Mouse (Mus musculus) MEL (cell line): Measurements from ENCODE around the gene Gm29609. TPM values are rescaled to one million over a fixed set of nuclear protein-coding genes. Genes with fewer than 3 reads are reported as not detected.

ENCODE experiments used
- DNase-seq: peaks from one replicate; pipeline ENCODE4 v3.0.0; 2011; ENCODE audit warnings: low read depth, low spot score
- H3K27ac ChIP-seq: 2 replicates; pipeline ENCODE4 v1.5.1; 2012; ENCODE audit warnings: low read depth, mild to moderate bottlenecking, control low read depth, low read length, moderate library complexity; ENCODE audit not compliant: control insufficient read depth
- H3K27me3 ChIP-seq, 2 experiments: fragments of 150-350 bp in 1 of 2; sonication (generic) in 1 of 2; 2 replicates each; pipeline ENCODE4 v1.6.1; 2012; ENCODE audit warnings: low read length in 2 of 2, mild to moderate bottlenecking in 2 of 2, improper control_type of control experiment in 1 of 2, moderate library complexity in 1 of 2; ENCODE audit not compliant: insufficient read depth in 2 of 2, control insufficient read depth in 1 of 2
- H3K36me3 ChIP-seq, 2 experiments: 2 replicates each; pipeline ENCODE4 v1.6.1; 2012 to 2014; ENCODE audit warnings: low read length in 2 of 2, improper control_type of control experiment in 1 of 2, inconsistent platforms in 1 of 2, mild to moderate bottlenecking in 1 of 2; ENCODE audit not compliant: insufficient read depth in 2 of 2, control insufficient read depth in 1 of 2
- H3K4me1 ChIP-seq, 2 experiments: fragments of 150-350 bp in 1 of 2; sonication (generic) in 1 of 2; 2 replicates each; pipeline ENCODE4 v1.6.1; 2012; ENCODE audit warnings: low read length in 2 of 2, improper control_type of control experiment in 1 of 2, mild to moderate bottlenecking in 1 of 2; ENCODE audit not compliant: insufficient read depth in 2 of 2, control insufficient read depth in 1 of 2
- H3K4me3 ChIP-seq, 2 experiments: fragments of 150-350 bp in 1 of 2; sonication (generic) in 1 of 2; 2 replicates each; pipeline ENCODE4 v1.5.1; 2012; ENCODE audit warnings: low read depth in 2 of 2, low read length in 2 of 2, mild to moderate bottlenecking in 2 of 2, moderate library complexity in 2 of 2, control low read depth in 1 of 2, improper control_type of control experiment in 1 of 2; ENCODE audit not compliant: control insufficient read depth in 1 of 2, insufficient read depth in 1 of 2
- H3K79me2 ChIP-seq: 2 replicates; pipeline ENCODE4 v1.6.1; 2012; ENCODE audit warnings: mild to moderate bottlenecking, low read length, moderate library complexity; ENCODE audit not compliant: control insufficient read depth, poor library complexity, insufficient read depth
- H3K9ac ChIP-seq: 2 replicates; pipeline ENCODE4 v1.6.1; 2012; ENCODE audit warnings: low read depth, mild to moderate bottlenecking, control low read depth, low read length, moderate library complexity; ENCODE audit not compliant: control insufficient read depth, poor library complexity, severe bottlenecking
- H3K9me3 ChIP-seq: fragments of 150-350 bp; sonication (generic); replicated peaks from 2 replicates; pipeline ENCODE4 v1.6.1; 2012; ENCODE audit warnings: mild to moderate bottlenecking, low read length, improper control_type of control experiment, moderate library complexity; ENCODE audit not compliant: insufficient read depth
- BHLHE40 ChIP-seq: IDR thresholded peaks from 2 replicates; pipeline ENCODE4 v1.6.1; 2012; ENCODE audit warnings: low read depth, mild to moderate bottlenecking, inconsistent platforms, low read length, improper control_type of control experiment, borderline replicate concordance
- CHD1 ChIP-seq: IDR thresholded peaks from 2 replicates; pipeline ENCODE4 v1.6.1; 2012; ENCODE audit warnings: low read depth, mild to moderate bottlenecking, inconsistent platforms, low read length, improper control_type of control experiment
- CTCF ChIP-seq, 3 experiments: IDR thresholded peaks in 2 of 3; conservative IDR thresholded peaks in 1 of 3; 2 replicates each; pipeline ENCODE4 v1.5.1; 2011 to 2012; ENCODE audit warnings: low read length in 3 of 3, low read depth in 2 of 3, mild to moderate bottlenecking in 2 of 3, improper control_type of control experiment in 1 of 3, inconsistent platforms in 1 of 3, mixed read lengths in 1 of 3, moderate library complexity in 1 of 3; ENCODE audit not compliant: control insufficient read depth in 1 of 3, insufficient read depth in 1 of 3, poor library complexity in 1 of 3, severe bottlenecking in 1 of 3
- ELF1 ChIP-seq: IDR thresholded peaks from 2 replicates; pipeline ENCODE4 v1.6.1; 2014; ENCODE audit warnings: low read depth, mild to moderate bottlenecking, inconsistent platforms, low read length, improper control_type of control experiment, moderate library complexity
- EP300 ChIP-seq, 2 experiments: IDR thresholded peaks; 2 replicates each; pipeline ENCODE4 v1.6.1; 2011; ENCODE audit warnings: improper control_type of control experiment in 2 of 2, low read length in 2 of 2, low read depth in 1 of 2, mild to moderate bottlenecking in 1 of 2
- ETS1 ChIP-seq: IDR thresholded peaks from 2 replicates; pipeline ENCODE4 v1.6.1; 2012; ENCODE audit warnings: low read depth, mild to moderate bottlenecking, inconsistent platforms, low read length, improper control_type of control experiment, moderate library complexity
- GABPA ChIP-seq: IDR thresholded peaks from 2 replicates; pipeline ENCODE4 v1.6.1; 2012; ENCODE audit warnings: low read depth, mild to moderate bottlenecking, inconsistent platforms, low read length, improper control_type of control experiment, moderate library complexity
- GATA1 ChIP-seq: IDR thresholded peaks from 2 replicates; pipeline ENCODE4 v1.6.1; 2011; ENCODE audit warnings: low read depth, low read length, improper control_type of control experiment
- HCFC1 ChIP-seq: IDR thresholded peaks from 2 replicates; pipeline ENCODE4 v1.6.1; 2012; ENCODE audit warnings: low read depth, mild to moderate bottlenecking, inconsistent platforms, low read length, improper control_type of control experiment, moderate library complexity
- KAT2A ChIP-seq: conservative IDR thresholded peaks from 2 replicates; pipeline ENCODE4 v1.6.1; 2012; ENCODE audit warnings: low read depth, low read length, improper control_type of control experiment, inconsistent platforms
- MAX ChIP-seq: IDR thresholded peaks from 2 replicates; pipeline ENCODE4 v1.6.1; 2011; ENCODE audit warnings: low read length, improper control_type of control experiment
- MAZ ChIP-seq: IDR thresholded peaks from 2 replicates; pipeline ENCODE4 v1.6.1; 2012; ENCODE audit warnings: low read depth, mild to moderate bottlenecking, inconsistent platforms, low read length, improper control_type of control experiment
- MEF2A ChIP-seq: IDR thresholded peaks from 2 replicates; pipeline ENCODE4 v1.6.1; 2014; ENCODE audit warnings: low read depth, mild to moderate bottlenecking, inconsistent platforms, low read length, improper control_type of control experiment; ENCODE audit not compliant: poor library complexity, insufficient replicate concordance, severe bottlenecking; ENCODE audit errors: extremely low read depth
- MXI1 ChIP-seq: IDR thresholded peaks from 2 replicates; pipeline ENCODE4 v1.6.1; 2011; ENCODE audit warnings: mild to moderate bottlenecking, low read depth, low read length, improper control_type of control experiment
- MYB ChIP-seq: IDR thresholded peaks from 2 replicates; pipeline ENCODE4 v1.6.1; 2011; ENCODE audit warnings: mild to moderate bottlenecking, low read depth, low read length, improper control_type of control experiment
- NELFE ChIP-seq: IDR thresholded peaks from 2 replicates; pipeline ENCODE4 v1.6.1; 2011; ENCODE audit warnings: low read depth, low read length, improper control_type of control experiment
- NRF1 ChIP-seq: IDR thresholded peaks from 2 replicates; pipeline ENCODE4 v1.6.1; 2014; ENCODE audit warnings: low read depth, mild to moderate bottlenecking, inconsistent platforms, low read length, improper control_type of control experiment, moderate library complexity; ENCODE audit not compliant: poor library complexity, insufficient read depth, severe bottlenecking
- POLR2A ChIP-seq, 2 experiments: IDR thresholded peaks; 2 replicates each; pipeline ENCODE4 v1.6.1; 2011 to 2012; ENCODE audit warnings: low read length in 2 of 2, mild to moderate bottlenecking in 2 of 2, control low read depth in 1 of 2, improper control_type of control experiment in 1 of 2, low read depth in 1 of 2, moderate library complexity in 1 of 2; ENCODE audit not compliant: control insufficient read depth in 1 of 2, insufficient read depth in 1 of 2, poor library complexity in 1 of 2
- POLR2AphosphoS2 ChIP-seq: IDR thresholded peaks from 2 replicates; pipeline ENCODE4 v1.6.1; 2011; ENCODE audit warnings: low read length, improper control_type of control experiment
- POLR2AphosphoS5 ChIP-seq: IDR thresholded peaks from 2 replicates; pipeline ENCODE4 v1.6.1; 2012; ENCODE audit warnings: low read depth, borderline replicate concordance, mild to moderate bottlenecking, inconsistent platforms, low read length, moderate library complexity, mixed read lengths
- RAD21 ChIP-seq: IDR thresholded peaks from 2 replicates; pipeline ENCODE4 v1.6.1; 2011; ENCODE audit warnings: mild to moderate bottlenecking, low read depth, low read length, improper control_type of control experiment
- RCOR1 ChIP-seq: IDR thresholded peaks from 2 replicates; pipeline ENCODE4 v1.6.1; 2012; ENCODE audit warnings: low read depth, mild to moderate bottlenecking, inconsistent platforms, low read length, improper control_type of control experiment
- SIN3A ChIP-seq: IDR thresholded peaks from 2 replicates; pipeline ENCODE4 v1.6.1; 2012; ENCODE audit warnings: low read length, improper control_type of control experiment, inconsistent platforms
- SMC3 ChIP-seq: IDR thresholded peaks from 2 replicates; pipeline ENCODE4 v1.6.1; 2011; ENCODE audit warnings: low read depth, low read length, improper control_type of control experiment
- TAL1 ChIP-seq: IDR thresholded peaks from 2 replicates; pipeline ENCODE4 v1.6.1; 2012; ENCODE audit warnings: mild to moderate bottlenecking, inconsistent platforms, low read length, moderate library complexity, mixed read lengths
- TBP ChIP-seq: IDR thresholded peaks from 2 replicates; pipeline ENCODE4 v1.8.0; 2011; ENCODE audit warnings: low read depth, low read length, improper control_type of control experiment
- TCF12 ChIP-seq: IDR thresholded peaks from 2 replicates; pipeline ENCODE4 v1.6.1; 2014; ENCODE audit warnings: low read depth, mild to moderate bottlenecking, inconsistent platforms, low read length, improper control_type of control experiment, moderate library complexity
- UBTF ChIP-seq: IDR thresholded peaks from 2 replicates; pipeline ENCODE4 v1.6.1; 2012; ENCODE audit warnings: low read depth, mild to moderate bottlenecking, inconsistent platforms, low read length, improper control_type of control experiment, moderate library complexity, borderline replicate concordance; ENCODE audit not compliant: insufficient read depth
- USF1 ChIP-seq: IDR thresholded peaks from 2 replicates; pipeline ENCODE4 v1.6.1; 2014; ENCODE audit warnings: low read depth, mild to moderate bottlenecking, inconsistent platforms, low read length, improper control_type of control experiment, moderate library complexity
- ZC3H11A ChIP-seq: IDR thresholded peaks from 2 replicates; pipeline ENCODE4 v1.6.1; 2012; ENCODE audit warnings: low read depth, mild to moderate bottlenecking, inconsistent platforms, low read length, improper control_type of control experiment
- ZKSCAN1 ChIP-seq: IDR thresholded peaks from 2 replicates; pipeline ENCODE4 v1.6.1; 2012; ENCODE audit warnings: low read depth, mild to moderate bottlenecking, inconsistent platforms, low read length, improper control_type of control experiment, moderate library complexity
- ZMIZ1 ChIP-seq: IDR thresholded peaks from 2 replicates; pipeline ENCODE4 v1.6.1; 2012; ENCODE audit warnings: low read depth, mild to moderate bottlenecking, inconsistent platforms, low read length, improper control_type of control experiment, moderate library complexity
- polyA plus RNA-seq, 2 experiments: library from polyadenylated mRNA; stranded (reverse) in 1 of 2; unstranded in 1 of 2; fragments of >175 nt in 1 of 2; fragments of >200 nt in 1 of 2; gene quantifications; 2 replicates each; pipeline versions ENCODE4 v1.2.1 to v1.2.4; 2012; ENCODE audit warnings: low replicate concordance in 2 of 2, low read depth in 1 of 2; ENCODE audit not compliant: insufficient read length in 2 of 2, insufficient read depth in 1 of 2, missing spikeins in 1 of 2
- total RNA-seq: library from RNA; depleted of rRNA; stranded (reverse); fragments of 300-350 nt; gene quantifications from 2 replicates; pipeline ENCODE4 v1.2.3, GENCODE M21; 2012

Gene Gm29609
- total and polyA plus RNA-seq, 3 experiments: 5.0 to 6.4 TPM; not detected in 1

DNA sequence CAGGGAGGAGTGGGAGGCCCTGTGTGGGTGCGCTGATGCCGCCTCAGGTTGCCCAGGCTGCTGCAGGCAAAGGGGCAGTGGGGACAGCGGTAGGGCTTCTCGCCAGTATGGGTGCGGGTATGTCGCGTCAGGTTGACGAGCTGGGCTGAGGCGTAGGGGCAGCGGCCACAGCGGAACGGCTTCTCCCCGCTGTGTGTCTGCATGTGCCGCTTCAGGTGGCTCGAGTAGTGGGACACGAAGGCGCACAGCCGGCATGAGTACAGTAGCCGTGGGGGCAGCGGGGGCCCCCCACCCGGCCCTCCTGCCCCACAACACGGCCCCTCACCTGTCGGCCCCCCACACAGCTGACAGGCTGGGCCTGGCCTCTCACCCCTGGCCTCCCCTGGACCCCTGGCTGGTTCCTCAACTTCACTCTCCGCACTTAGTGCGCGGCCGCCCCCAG is 20.6 kb upstream of the Gm29609 start:
- H3K9ac ChIP-seq: peak overlapping the region; percentile 87; the same call in 1 of the 2 replicates

DNA sequence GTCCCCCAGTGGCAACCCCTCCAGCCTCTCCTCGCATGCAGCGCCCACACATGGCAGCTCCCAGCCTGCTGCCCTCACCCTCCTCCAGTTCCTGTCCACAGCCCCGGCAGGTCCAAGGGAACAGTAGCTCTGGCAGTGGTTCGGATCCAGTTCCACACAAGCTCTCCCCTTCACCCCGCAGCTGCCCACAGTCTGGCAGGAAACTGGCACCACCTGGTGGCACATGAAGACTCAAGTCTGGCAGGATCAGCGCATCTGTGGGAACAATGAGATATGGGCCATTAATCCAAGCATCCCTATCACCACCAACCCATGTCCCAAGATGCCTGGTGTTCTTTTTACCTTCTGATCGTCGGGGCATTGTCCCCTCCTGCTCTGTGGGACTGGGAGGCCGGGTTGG is 20.2 kb upstream of the Gm29609 start:
- Histone ChIP-seq H3K9me3 (no peaks in the 10 kb centered on the region), H3K4me1 (no peaks in the 10 kb centered on the region; a peak in 1 of 4 replicates), H3K27ac (no peak overlapping the region), H3K36me3 (peaks cover 8 to 11% of the 10 kb centered on the region in 2 experiments), H3K9ac (no peak overlapping the region), H3K4me3 (no peak overlapping the region), H3K27me3 (no peaks in the 10 kb centered on the region), H3K79me2 (peaks cover 11% of the 10 kb centered on the region)
- DNase-seq: no peak
- TF ChIP-seq RAD21 (peak; percentile 4), NRF1 (no peak), USF1 (no peak), GABPA (no peak), TBP (no peak), ZKSCAN1 (no peak), MYB (no peak), ZMIZ1 (no peak), SIN3A (no peak), CTCF (IDR thresholded peaks at IDR 0.05 in 2 of 3, conservative IDR thresholded peaks at IDR 0.05 in 1 of 3; ENCODE audit: control insufficient read depth in 1 of 3, insufficient read depth in 1 of 3, low read depth in 2 of 3, low read length in 3 of 3, poor library complexity in 1 of 3, severe bottlenecking in 1 of 3) (peak in 2 of 3 experiments; percentile 32 to 36; a peak in 3 of 6 replicates), POLR2A (IDR thresholded peaks at IDR 0.05; ENCODE audit: control insufficient read depth in 1 of 2, insufficient read depth in 1 of 2, low read depth in 1 of 2, low read length in 2 of 2, poor library complexity in 1 of 2) (peak; percentile 0 to 30; a peak in 2 of 4 replicates), NELFE (no peak), MAX (no peak), POLR2AphosphoS2 (0 out of 2 replicates have a peak, but pooled peaks have one; percentile 29), EP300 (IDR thresholded peaks at IDR 0.05; ENCODE audit: low read depth in 1 of 2, low read length in 2 of 2) (no peak), HCFC1 (no peak), ZC3H11A (no peak), UBTF (no peak), KAT2A (no peak), CHD1 (no peak), MEF2A (no peak), ELF1 (no peak), ETS1 (no peak), MAZ (no peak), TCF12 (no peak), SMC3 (peak; percentile 33), RCOR1 (no peak), MXI1 (no peak), TAL1 (no peak)

More for the DNA sequence above, 20.6 kb upstream of the Gm29609 start:
- Histone ChIP-seq H3K27me3 (no peaks in the 10 kb centered on the region), H3K79me2 (peaks cover 12% of the 10 kb centered on the region), H3K36me3 (peaks cover 8 to 14% of the 10 kb centered on the region in 2 experiments), H3K9me3 (no peaks in the 10 kb centered on the region), H3K4me3 (no peak overlapping the region), H3K4me1 (no peaks in the 10 kb centered on the region; a peak in 1 of 4 replicates), H3K27ac (no peak overlapping the region)
- no peak for DNase-seq
- no peak for TF ChIP-seq RCOR1
- no peak for TF ChIP-seq MAZ
- no peak for TF ChIP-seq ELF1
- TF ChIP-seq BHLHE40: no peak
- TF ChIP-seq GATA1: no peak
- no peak for TF ChIP-seq RAD21
- TF ChIP-seq UBTF: no peak
- no peak for TF ChIP-seq ZC3H11A
- peak; percentile 84; the same call in 1 of the 2 replicates for TF ChIP-seq POLR2AphosphoS5
